Mouse (Mus musculus) NIH3T3 (cell line): ENCODE measurements around the gene Pitpnb.

Source experiments
- DNase-seq: peaks from one replicate; pipeline ENCODE4 v3.0.0-alpha.2; 2012; ENCODE audit warnings: low read depth

Gene Pitpnb

GRCm38 (mm10) chr5:111421424-111421823, 90.9 kb downstream of the Pitpnb start:
- peak; percentile 44 for DNase-seq

- peak; percentile 70 for DNase-seq
Observed at GRCm38 (mm10) chr5:111422058-111422800, 91.7 kb downstream of the Pitpnb start.

GRCm38 (mm10) chr5:111423011-111423410, 92.4 kb downstream of the Pitpnb start:
- DNase-seq = no peak

GRCm38 (mm10) chr5:111423616-111424015, 93.1 kb downstream of the Pitpnb start:
- DNase-seq = no peak

- no peak for DNase-seq
Observed at GRCm38 (mm10) chr5:111425813-111426212, 95.2 kb downstream of the Pitpnb start.

GRCm38 (mm10) chr5:111426249-111426648, 95.7 kb downstream of the Pitpnb start:
- DNase-seq = no peak

GRCm38 (mm10) chr5:111428882-111429281, 98.3 kb downstream of the Pitpnb start:
- DNase-seq = no peak

GRCm38 (mm10) chr5:111429726-111430125, 99.2 kb downstream of the Pitpnb start:
- DNase-seq = no peak

- no peak for DNase-seq
Observed at GRCm38 (mm10) chr5:111431007-111431730, 100.6 kb downstream of the Pitpnb start.

- no peak for DNase-seq
Observed at GRCm38 (mm10) chr5:111432842-111433241, 102.3 kb downstream of the Pitpnb start.

GRCm38 (mm10) chr5:111434342-111434842, 103.8 kb downstream of the Pitpnb start:
- DNase-seq = no peak

GRCm38 (mm10) chr5:111436260-111436659, 105.7 kb downstream of the Pitpnb start:
- no peak for DNase-seq

- no peak for DNase-seq
Observed at GRCm38 (mm10) chr5:111437205-111437604, 106.6 kb downstream of the Pitpnb start.
